Mouse (Mus musculus) neutrophil, adult 5-6 weeks (primary cell): ENCODE results near the gene Cadm3. TPM values are rescaled to one million over a fixed set of nuclear protein-coding genes. Genes with fewer than 3 reads are reported as not detected.
A peak's percentile ranks its signal among the peaks of the same experiment; 100 is the strongest.

Experiments
- ATAC-seq: fragments of 151-379, 151-347 bp; 2 replicates; pipeline ENCODE4 v1.8.0; 2017; ENCODE audit warnings: mild to moderate bottlenecking, moderate TSS enrichment; ENCODE audit not compliant: insufficient number of reproducible peaks, poor library complexity, low FRiP score, severe bottlenecking; ENCODE audit errors: extremely low read depth
- total RNA-seq: library from RNA; stranded (forward); fragments of 200-1000 nt; gene quantifications from 2 replicates; pipeline ENCODE4 v1.2.3, GENCODE M21; 2017

Cadm3 gene
- 0.37 TPM in 1 of 2 replicates, not detected in the other for total RNA-seq

- no peak for ATAC-seq
Observed at GRCm38 (mm10) chr1:173367356-173368046, at the start of gene Cadm3. TSS of gene Cadm3 (minus strand) at chr1:173367695.

- ATAC-seq = no peak
Observed at GRCm38 (mm10) chr1:173414631-173415030, 47.1 kb upstream of the Cadm3 start.

- peak; percentile 81 for ATAC-seq
Observed at GRCm38 (mm10) chr1:173411863-173412262, 44.4 kb upstream of the Cadm3 start.

DNA sequence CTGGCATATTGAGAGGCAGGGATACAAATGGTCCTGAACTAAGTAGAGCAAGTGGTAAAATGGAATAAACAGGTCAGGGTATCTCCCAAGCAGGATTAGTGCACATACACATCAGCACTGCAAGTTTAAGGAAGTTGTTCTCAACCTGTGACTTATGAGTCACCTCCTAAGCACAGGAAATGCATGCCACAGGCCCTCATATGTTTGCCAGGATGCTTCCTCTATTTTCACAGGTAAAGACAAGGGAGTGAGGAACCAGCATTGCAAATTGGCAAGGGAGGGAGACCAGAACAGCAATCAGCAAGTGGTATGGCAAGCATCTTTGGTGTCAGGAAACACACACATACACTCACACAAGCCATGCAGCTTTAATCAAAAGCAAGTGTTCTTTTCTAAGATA is 41.6 kb upstream of the Cadm3 start:
- peak; percentile 95 for ATAC-seq

DNA sequence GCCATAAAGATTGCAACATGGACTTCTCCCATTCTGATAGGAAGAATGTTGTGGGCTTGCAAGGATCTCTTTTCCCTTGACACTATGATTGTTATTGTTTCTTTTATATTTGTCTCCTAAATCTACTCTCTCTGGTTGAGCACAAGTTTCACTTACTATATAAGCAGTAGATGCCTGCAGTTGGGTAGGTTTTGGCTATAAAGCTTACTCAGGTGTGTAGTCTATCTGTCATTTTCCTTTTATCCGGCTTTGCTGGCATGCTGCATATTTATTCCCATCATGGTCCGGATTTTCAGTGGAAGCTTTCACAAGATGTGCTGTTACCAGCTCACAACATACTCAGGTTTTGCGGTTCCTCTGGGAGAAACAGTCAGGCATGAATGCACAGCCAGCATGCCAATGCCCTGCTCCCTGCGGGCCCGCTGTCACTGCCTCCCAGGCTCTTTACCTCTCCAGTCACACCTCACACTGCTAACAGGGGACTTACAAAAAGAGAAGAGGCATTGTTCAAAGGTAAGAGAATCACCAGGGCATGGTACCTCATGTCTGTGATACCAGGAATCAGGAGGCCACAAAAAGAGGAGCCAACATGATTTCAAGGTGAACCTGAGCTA is 37.3 kb upstream of the Cadm3 start:
- ATAC-seq = no peak

GRCm38 (mm10) chr1:173398323-173398970 is 31.0 kb upstream of the Cadm3 start:
- ATAC-seq = peak; percentile 95

DNA sequence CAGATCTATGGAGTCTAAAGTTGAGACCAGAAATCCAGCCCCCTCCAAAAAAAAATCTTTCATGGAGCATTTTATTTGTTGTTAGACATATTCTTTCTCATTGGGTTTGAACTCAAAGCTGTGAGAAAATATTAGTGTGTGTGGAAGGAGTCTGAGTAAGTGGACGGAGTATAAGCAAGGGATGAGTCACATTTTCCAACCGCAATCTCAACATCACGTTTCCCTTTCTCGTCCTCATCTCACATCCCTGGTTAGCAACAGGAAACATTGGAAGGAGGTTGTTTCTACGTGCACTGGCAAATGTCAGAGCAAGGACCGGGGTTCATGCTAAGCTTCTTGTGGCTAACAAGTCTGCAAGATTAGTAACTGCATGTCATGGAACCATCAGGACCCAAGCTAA is 24.3 kb upstream of the Cadm3 start:
- ATAC-seq = no peak

GRCm38 (mm10) chr1:173389901-173390401 is 22.5 kb upstream of the Cadm3 start:
- ATAC-seq = no peak

DNA sequence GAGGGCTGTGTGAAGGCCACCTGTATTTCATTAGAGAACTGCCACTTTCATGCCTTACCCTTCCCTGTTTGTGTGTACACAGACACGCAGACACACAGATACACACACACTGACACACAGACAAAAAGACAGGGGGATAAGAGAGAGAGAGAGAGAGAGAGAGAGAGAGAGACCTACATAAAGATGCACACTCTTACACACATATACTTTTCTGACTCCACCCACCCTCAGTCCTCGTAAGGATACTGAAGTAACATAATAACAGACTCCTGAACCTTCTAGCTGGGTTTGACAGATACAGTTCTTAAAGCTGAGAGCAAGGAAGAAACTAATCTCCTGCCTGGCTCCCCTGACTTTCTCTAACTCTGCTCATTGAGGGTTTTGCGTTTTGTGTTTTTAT is 21.9 kb upstream of the Cadm3 start:
- no peak for ATAC-seq

- no peak for ATAC-seq
Observed at GRCm38 (mm10) chr1:173381436-173381835, 13.9 kb upstream of the Cadm3 start.

DNA sequence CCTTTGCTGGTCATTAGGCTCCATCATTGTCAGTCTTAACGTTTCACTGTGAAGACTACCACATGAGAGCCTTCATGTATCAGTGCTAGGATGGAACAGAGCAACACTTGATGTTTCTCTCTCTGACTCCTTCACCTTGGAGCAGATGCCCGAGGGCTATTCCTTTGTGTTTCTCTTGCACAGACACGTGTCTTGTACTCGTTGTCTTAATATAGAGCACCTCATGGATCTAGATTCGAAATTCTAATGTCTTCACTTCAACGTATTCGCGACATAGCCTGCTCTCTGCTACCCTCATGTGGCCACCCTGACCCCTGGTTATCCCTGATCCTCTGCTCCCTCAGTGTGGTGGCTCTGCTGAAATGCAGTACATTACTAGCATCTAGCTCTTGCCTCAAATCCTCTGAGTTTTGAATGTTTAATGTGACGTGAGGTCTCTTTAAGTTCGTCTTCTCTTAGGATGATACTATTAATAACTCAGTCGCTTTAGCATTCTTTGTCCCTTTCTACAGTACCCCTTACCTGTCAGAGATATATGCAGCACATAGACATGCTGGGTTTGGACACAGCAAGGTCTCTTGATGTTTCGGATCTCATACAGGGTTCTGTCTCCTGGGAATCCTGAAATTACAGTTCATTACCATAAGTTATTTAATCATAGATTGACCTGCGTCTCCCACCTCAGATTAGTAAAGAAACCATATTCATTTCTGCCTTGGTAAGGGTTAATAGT is 10.1 kb upstream of the Cadm3 start:
- peak; percentile 36; the same call in 1 of the 2 replicates for ATAC-seq

DNA sequence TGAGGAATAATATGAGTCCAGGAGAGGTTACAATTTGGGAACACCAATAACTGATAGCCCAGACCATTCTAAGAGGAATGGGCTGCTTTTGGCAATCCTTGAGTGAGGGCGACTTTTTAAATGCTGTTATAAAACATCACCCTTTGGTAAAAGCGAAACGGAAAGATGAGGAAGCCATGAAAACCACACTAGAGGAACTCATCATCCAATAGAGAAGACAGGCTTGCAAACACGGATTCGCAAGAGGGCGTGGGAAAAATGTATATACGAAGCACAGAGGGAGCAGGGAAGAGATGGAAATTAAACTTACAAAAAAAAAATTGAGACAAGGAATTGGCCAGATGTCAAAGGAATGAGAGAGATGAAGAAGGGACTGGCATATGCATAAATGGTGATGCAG is 6.5 kb upstream of the Cadm3 start:
- ATAC-seq = no peak

DNA sequence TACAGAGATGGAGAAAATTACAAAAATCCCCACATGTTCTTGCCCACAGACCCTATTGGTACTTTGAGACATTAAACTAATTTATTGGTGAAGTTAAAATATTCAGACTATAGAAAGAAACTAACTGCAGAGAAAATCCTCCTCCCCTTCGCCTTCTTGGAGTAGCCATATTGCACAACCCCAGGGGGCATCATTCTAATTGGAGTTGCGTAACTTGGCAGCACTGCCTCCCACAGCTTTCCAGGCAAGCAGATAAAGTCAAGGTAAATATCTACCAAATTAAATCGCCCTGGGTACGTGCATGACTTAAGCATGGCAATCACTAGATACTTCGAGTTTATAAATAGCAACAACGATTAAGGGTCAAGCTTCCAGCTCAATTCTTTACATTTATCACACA is 4.1 kb upstream of the Cadm3 start:
- no peak for ATAC-seq

DNA sequence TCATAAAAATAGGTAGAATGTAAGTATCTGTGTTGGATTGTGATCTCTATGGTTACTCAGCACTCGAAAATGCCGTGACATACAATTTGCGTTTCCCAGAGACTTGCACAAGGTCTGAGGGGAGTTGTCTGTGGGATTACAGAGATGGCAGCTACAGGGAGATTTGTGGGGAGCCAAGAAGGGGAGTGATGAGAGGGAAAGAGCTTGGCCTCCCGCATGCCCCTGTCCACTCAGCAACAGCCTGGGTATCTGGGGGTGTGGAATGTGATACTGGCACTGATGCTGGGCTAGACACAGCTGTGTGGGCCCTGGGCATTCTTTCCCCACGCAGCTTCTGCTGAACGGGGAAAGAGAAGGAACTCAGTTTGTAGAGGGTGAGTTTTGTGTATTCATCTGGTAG is 3.0 kb upstream of the Cadm3 start:
- no peak for ATAC-seq

GRCm38 (mm10) chr1:173369611-173370010 is 2.1 kb upstream of the Cadm3 start:
- ATAC-seq = no peak

GRCm38 (mm10) chr1:173366701-173367355 is 667 bp downstream of the Cadm3 start:
- ATAC-seq = no peak

GRCm38 (mm10) chr1:173365970-173366409 is 1.5 kb downstream of the Cadm3 start:
- ATAC-seq = no peak

DNA sequence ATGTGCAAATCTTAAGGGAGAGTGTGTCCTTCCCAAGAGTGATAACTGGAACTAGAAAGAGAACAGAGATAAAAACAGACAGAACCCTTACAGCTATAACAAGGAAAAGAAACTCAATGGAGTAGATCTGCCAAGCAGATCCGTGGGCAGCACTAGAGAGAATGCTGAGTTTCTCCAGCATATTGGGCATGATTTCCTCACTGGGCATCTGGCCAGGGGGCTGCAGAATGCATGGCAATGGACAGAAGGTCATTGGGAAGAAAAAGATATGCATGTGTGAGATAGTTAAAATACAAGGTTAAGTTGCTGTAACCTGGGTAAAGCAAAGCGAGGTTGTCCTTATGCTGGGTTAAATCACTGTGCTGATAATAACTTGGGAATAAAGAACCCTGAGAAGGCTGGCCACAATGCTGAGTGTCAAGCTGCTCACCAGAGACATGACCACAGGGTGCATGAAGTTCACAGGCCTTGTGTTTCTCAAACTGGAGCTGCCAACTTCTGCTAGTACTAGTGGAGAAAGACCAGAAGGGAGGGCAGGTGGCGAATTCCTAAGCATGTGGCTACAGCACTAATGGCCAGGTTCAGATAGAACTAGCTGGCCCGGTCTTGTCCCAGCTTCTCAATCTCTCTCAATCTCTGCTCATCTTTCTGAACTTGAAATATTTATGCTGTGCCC is 3.2 kb downstream of the Cadm3 start:
- no peak for ATAC-seq
